Mouse (Mus musculus) liver, embryonic 11.5 days (tissue): Measurements from ENCODE around the gene Oas3. TPM values are rescaled to one million over a fixed set of nuclear protein-coding genes. Genes with fewer than 3 reads are reported as not detected.

ENCODE experiments used
- ATAC-seq: fragments of 200-750 bp; cut with Nextera tagmentation; replicated peaks from 2 replicates; pipeline ENCODE4 v1.8.0; 2017; ENCODE audit warnings: moderate number of reproducible peaks, mild to moderate bottlenecking, moderate TSS enrichment, moderate library complexity; ENCODE audit not compliant: low FRiP score
- DNase-seq: peaks from one replicate; pipeline ENCODE4 v3.0.0-alpha.2; 2017; ENCODE audit warnings: low spot score
- H3K27ac ChIP-seq: fragments of 300-500 bp; sonication (generic); 2 replicates; pipeline ENCODE4 v1.5.1; 2014; ENCODE audit warnings: mild to moderate bottlenecking, low read depth, low read length, control low read depth
- H3K27me3 ChIP-seq: fragments of 300-500 bp; sonication (generic); replicated peaks from 2 replicates; pipeline ENCODE4 v1.6.1; 2014; ENCODE audit warnings: low read length, mixed read lengths; ENCODE audit not compliant: control insufficient read depth, insufficient read depth
- H3K36me3 ChIP-seq: fragments of 300-500 bp; sonication (generic); 2 replicates; pipeline ENCODE4 v1.6.1; 2014; ENCODE audit warnings: mild to moderate bottlenecking, low read length, moderate library complexity, mixed read lengths; ENCODE audit not compliant: control insufficient read depth, insufficient read depth
- H3K4me1 ChIP-seq: fragments of 300-500 bp; sonication (generic); replicated peaks from 2 replicates; pipeline ENCODE4 v1.6.1; 2014; ENCODE audit warnings: low read length, mixed read lengths; ENCODE audit not compliant: control insufficient read depth, insufficient read depth
- H3K4me2 ChIP-seq: fragments of 300-500 bp; sonication (generic); 2 replicates; pipeline ENCODE4 v1.6.1; 2014; ENCODE audit warnings: mild to moderate bottlenecking, control low read depth, moderate library complexity
- H3K4me3 ChIP-seq: fragments of 300-500 bp; sonication (generic); 2 replicates; pipeline ENCODE4 v1.5.1; 2014; ENCODE audit warnings: low read depth, low read length, control low read depth
- H3K9ac ChIP-seq: fragments of 300-500 bp; sonication (generic); 2 replicates; pipeline ENCODE4 v1.6.1; 2014; ENCODE audit warnings: low read depth, low read length, control low read depth
- H3K9me3 ChIP-seq: fragments of 300-500 bp; sonication (generic); 2 replicates; pipeline ENCODE4 v1.6.1; 2016; ENCODE audit warnings: low read length, inconsistent platforms, mixed read lengths; ENCODE audit not compliant: control insufficient read depth
- WGBS: fragments of 180-500 bp; shearing (Covaris S2); extraction: QIAGEN DNeasy Blood & Tissue Kit; methylation state at CpG from one replicate; pipeline ENCODE4 v1.1.7; 2014; 5-methylcytosine and 5-hydroxymethylcytosine counted together
- polyA plus RNA-seq: library from polyadenylated mRNA; unstranded; fragments of >200 nt; fragmentation: Nextera tagmentation; extraction: Ambion mirVana; gene quantifications from 2 replicates; pipeline ENCODE4 v1.2.1, GENCODE M21; 2014

The Oas3 gene
- polyA plus RNA-seq, 1 experiment from 2014 or later: 0.04 TPM

DNA sequence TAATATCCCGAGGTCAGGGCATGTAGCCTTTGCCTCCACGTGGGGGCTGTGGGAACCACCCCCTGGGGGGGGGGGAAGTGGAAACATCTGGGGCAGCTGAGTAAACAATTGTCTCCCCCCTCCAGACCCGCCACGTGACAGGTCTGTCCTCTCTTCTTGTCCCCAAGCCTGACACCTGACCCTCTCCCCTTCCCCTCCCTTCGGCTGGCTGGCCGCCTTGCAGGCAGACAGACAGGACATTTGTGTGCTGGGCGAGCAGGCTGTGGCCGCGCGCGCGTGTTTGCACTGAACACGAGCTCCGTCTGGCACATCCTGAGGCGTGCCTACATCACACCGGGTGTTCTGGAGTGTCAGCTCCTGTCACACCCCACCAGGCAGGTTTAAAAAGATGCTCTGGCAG lies 70.9 kb downstream of the Oas3 start:
- no peak for DNase-seq
- peaks cover 10% of the 10 kb centered on the region; the same call in 1 of the 2 replicates for H3K4me1 ChIP-seq
- H3K4me3 ChIP-seq: no peak overlapping the region
- no peaks in the 10 kb centered on the region for H3K36me3 ChIP-seq
- H3K27ac ChIP-seq: no peak overlapping the region
- H3K9me3 ChIP-seq: no peaks in the 10 kb centered on the region
- H3K27me3 ChIP-seq: peaks cover 63% of the 10 kb centered on the region
- H3K9ac ChIP-seq: no peak overlapping the region
- no peak; the same call in 1 of the 2 replicates for ATAC-seq
- H3K4me2 ChIP-seq: peak overlapping the region; percentile 35; the same call in 1 of the 2 replicates
- WGBS: 14% methylated on average over 16 of the region's 16 CpGs

- Histone ChIP-seq H3K4me2 (no peak overlapping the region), H3K9me3 (no peaks in the 10 kb centered on the region), H3K4me3 (no peak overlapping the region), H3K4me1 (0 out of 2 replicates have a peak, but pooled peaks cover 2% of the 10 kb centered on the region), H3K36me3 (no peaks in the 10 kb centered on the region), H3K9ac (no peak overlapping the region), H3K27ac (no peak overlapping the region), H3K27me3 (peaks cover 41% of the 10 kb centered on the region)
- DNase-seq (no peak), ATAC-seq (no peak)
- WGBS: 55% methylated on average over 6 of the region's 6 CpGs
Measured at GRCm38 (mm10) chr5:120704421-120704820, 73.0 kb downstream of the Oas3 start.

DNA sequence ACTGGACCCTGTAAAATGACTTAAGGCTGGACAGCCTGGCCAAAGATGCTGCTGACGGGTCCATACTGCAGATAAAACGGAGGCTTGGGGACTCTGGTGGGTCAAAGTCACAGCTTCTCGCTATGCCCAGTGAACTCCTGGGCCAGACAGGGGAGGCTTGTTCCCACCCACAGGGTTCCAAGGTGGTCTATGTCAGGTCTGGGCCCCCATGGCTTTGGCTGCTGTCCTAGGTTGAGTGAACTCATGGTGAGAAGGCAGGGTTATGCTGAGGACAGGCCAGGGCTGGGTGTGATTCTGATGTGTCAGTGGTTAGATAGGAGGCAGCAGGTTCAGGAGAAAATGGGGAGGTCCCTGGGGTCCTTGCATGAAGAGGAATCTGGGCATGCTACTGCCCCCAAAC lies 73.8 kb downstream of the Oas3 start:
- Histone ChIP-seq H3K36me3 (no peaks in the 10 kb centered on the region), H3K4me1 (0 out of 2 replicates have a peak, but pooled peaks cover 2% of the 10 kb centered on the region), H3K27me3 (peaks cover 34% of the 10 kb centered on the region), H3K27ac (no peak overlapping the region), H3K4me2 (no peak overlapping the region), H3K9me3 (no peaks in the 10 kb centered on the region), H3K9ac (no peak overlapping the region), H3K4me3 (no peak overlapping the region)
- no peak for DNase-seq
- no peak for ATAC-seq
- WGBS: 74% methylated on average over 3 of the region's 3 CpGs

Other genes with a start within 250 kb of the Oas3 start
- gene Tpcn1, start 189.0 kb downstream of the Oas3 start, polyA plus RNA-seq: 27.4 and 29.7 TPM in 2 replicates
- 1.3 and 1.5 TPM in 2 replicates for gene Iqcd, start 188.6 kb downstream of the Oas3 start, polyA plus RNA-seq
- 9.0 and 13.1 TPM in 2 replicates for gene Rita1, start 165.1 kb downstream of the Oas3 start, polyA plus RNA-seq
- 46.7 and 47.0 TPM in 2 replicates for gene Ddx54, start 164.9 kb downstream of the Oas3 start, polyA plus RNA-seq
- gene Cfap73, start 143.4 kb downstream of the Oas3 start, polyA plus RNA-seq: not detected in 2 replicates
- gene Rasal1, start 128.8 kb downstream of the Oas3 start, polyA plus RNA-seq: 0.25 and 0.32 TPM in 2 replicates
- gene Dtx1, start 65.7 kb downstream of the Oas3 start, polyA plus RNA-seq: 0.23 and 1.1 TPM in 2 replicates
- 0.23 and 0.29 TPM in 2 replicates for gene Oas2, start 27.8 kb downstream of the Oas3 start, polyA plus RNA-seq
- not detected in 2 replicates for gene Oas1e, start 17.9 kb upstream of the Oas3 start, polyA plus RNA-seq
- gene Oas1c, start 34.9 kb upstream of the Oas3 start, polyA plus RNA-seq: 0.19 TPM in 1 of 2 replicates, not detected in the other
- not detected in 2 replicates for gene Oas1f, start 69.7 kb upstream of the Oas3 start, polyA plus RNA-seq
- not detected in 2 replicates for gene Oas1h, start 83.8 kb upstream of the Oas3 start, polyA plus RNA-seq
- gene Oas1g, start 110.0 kb upstream of the Oas3 start, polyA plus RNA-seq: 0.23 and 0.39 TPM in 2 replicates
- gene Oas1a, start 129.9 kb upstream of the Oas3 start, polyA plus RNA-seq: 1.3 and 1.6 TPM in 2 replicates
- not detected in 2 replicates for gene Oas1d, start 136.9 kb upstream of the Oas3 start, polyA plus RNA-seq
- gene Rph3a, start 232.4 kb upstream of the Oas3 start, polyA plus RNA-seq: not detected in 2 replicates